Mouse (Mus musculus) C2C12 (cell line): ENCODE data around the gene Nfia. TPM values are rescaled to one million over a fixed set of nuclear protein-coding genes. Genes with fewer than 3 reads are reported as not detected.

Experiments
- H3K27me3 ChIP-seq: one replicate; pipeline ENCODE4 v1.6.1; 2011; ENCODE audit not compliant: control insufficient read depth, insufficient read depth, insufficient read length
- H3K36me3 ChIP-seq: one replicate; pipeline ENCODE4 v1.6.1; 2011; ENCODE audit not compliant: control insufficient read depth, insufficient read depth
- H3K4me3 ChIP-seq: one replicate; pipeline ENCODE4 v1.5.1; 2011; ENCODE audit warnings: mild to moderate bottlenecking, control low read depth; ENCODE audit not compliant: poor library complexity, insufficient read depth, severe bottlenecking
- H3K79me2 ChIP-seq: one replicate; pipeline ENCODE4 v1.6.1; 2011; ENCODE audit not compliant: control insufficient read depth, insufficient read depth
- H3K79me3 ChIP-seq: one replicate; pipeline ENCODE4 v1.6.1; 2011; ENCODE audit warnings: low read depth, control low read depth
- H3ac ChIP-seq: one replicate; pipeline ENCODE3; 2011; ENCODE audit warnings: low read depth; ENCODE audit not compliant: control insufficient read depth, insufficient read length
- CEBPB ChIP-seq: IDR thresholded peaks from one replicate; pipeline ENCODE4 v1.6.1; 2011; ENCODE audit warnings: low read depth, mild to moderate bottlenecking, control low read depth, moderate library complexity
- CTCF ChIP-seq: IDR thresholded peaks from one replicate; pipeline ENCODE4 v1.5.1; 2011; ENCODE audit not compliant: control insufficient read depth, insufficient read depth, insufficient read length
- FOSL1 ChIP-seq: IDR thresholded peaks from one replicate; pipeline ENCODE4 v1.8.0; 2011; ENCODE audit warnings: mild to moderate bottlenecking, low read length; ENCODE audit not compliant: poor library complexity, insufficient read depth, severe bottlenecking
- MAX ChIP-seq: IDR thresholded peaks from one replicate; pipeline ENCODE4 v1.6.1; 2011; ENCODE audit warnings: mild to moderate bottlenecking, control low read depth
- MYOD1 ChIP-seq: IDR thresholded peaks from one replicate; pipeline ENCODE4 v1.6.1; 2011; ENCODE audit warnings: low read depth; ENCODE audit not compliant: control insufficient read depth, insufficient read length
- MYOG ChIP-seq: IDR thresholded peaks from one replicate; pipeline ENCODE4 v1.6.1; 2011; ENCODE audit not compliant: control insufficient read depth, insufficient read length; ENCODE audit errors: extremely low read depth
- USF1 ChIP-seq: IDR thresholded peaks from one replicate; pipeline ENCODE4 v1.6.1; 2011; ENCODE audit warnings: low read depth, mild to moderate bottlenecking, control low read depth, moderate library complexity
- polyA plus RNA-seq: library from polyadenylated mRNA; unstranded; fragments of >200 nt; fragmentation: generic; extraction: Trizol; gene quantifications from one replicate; pipeline ENCODE4 v1.2.1, GENCODE M21; 2012; ENCODE audit warnings: missing spikeins

Nfia gene
- polyA plus RNA-seq, 1 experiment: 0.33 TPM

- Histone ChIP-seq H3ac (no peak overlapping the region), H3K79me2 (no peaks in the 10 kb centered on the region), H3K27me3 (no peaks in the 10 kb centered on the region), H3K36me3 (no peaks in the 10 kb centered on the region), H3K79me3 (no peaks in the 10 kb centered on the region), H3K4me3 (no peak overlapping the region)
- TF ChIP-seq USF1 (no peak), FOSL1 (no peak), MYOG (no peak), MYOD1 (no peak), MAX (no peak)
Observed at GRCm38 (mm10) chr4:98003323-98004107, 231.0 kb downstream of the Nfia start.

- no peaks in the 10 kb centered on the region for H3K79me2 ChIP-seq
- H3K4me3 ChIP-seq: no peak overlapping the region
- no peaks in the 10 kb centered on the region for H3K27me3 ChIP-seq
- no peak overlapping the region for H3ac ChIP-seq
- TF ChIP-seq CEBPB (no peak), CTCF (peak; percentile 23)
- H3K36me3 ChIP-seq: no peaks in the 10 kb centered on the region
- H3K79me3 ChIP-seq: no peaks in the 10 kb centered on the region
Observed at GRCm38 (mm10) chr4:98004108-98004625, 231.6 kb downstream of the Nfia start.

GRCm38 (mm10) chr4:98004986-98005385, 232.5 kb downstream of the Nfia start:
- Histone ChIP-seq H3K36me3 (no peaks in the 10 kb centered on the region), H3K27me3 (no peaks in the 10 kb centered on the region), H3K4me3 (no peak overlapping the region), H3ac (no peak overlapping the region), H3K79me3 (no peaks in the 10 kb centered on the region), H3K79me2 (no peaks in the 10 kb centered on the region)
- TF ChIP-seq MAX (no peak), FOSL1 (no peak), MYOG (no peak), MYOD1 (no peak)

- H3K27me3 ChIP-seq: no peaks in the 10 kb centered on the region
- no peaks in the 10 kb centered on the region for H3K36me3 ChIP-seq
- no peaks in the 10 kb centered on the region for H3K79me3 ChIP-seq
- H3K79me2 ChIP-seq: no peaks in the 10 kb centered on the region
- H3K4me3 ChIP-seq: no peak overlapping the region
- no peak for TF ChIP-seq CEBPB
- no peak for TF ChIP-seq MYOD1
- no peak for TF ChIP-seq USF1
- no peak for TF ChIP-seq FOSL1
- TF ChIP-seq MAX: no peak
- no peak overlapping the region for H3ac ChIP-seq
Observed at GRCm38 (mm10) chr4:98008814-98009368, 236.4 kb downstream of the Nfia start.

GRCm38 (mm10) chr4:98009966-98010365, 237.4 kb downstream of the Nfia start:
- no peaks in the 10 kb centered on the region for H3K79me2 ChIP-seq
- H3K79me3 ChIP-seq: no peaks in the 10 kb centered on the region
- TF ChIP-seq FOSL1 (no peak), MYOD1 (no peak), USF1 (no peak), MYOG (no peak), CEBPB (no peak), MAX (no peak)
- no peak overlapping the region for H3K4me3 ChIP-seq
- no peaks in the 10 kb centered on the region for H3K27me3 ChIP-seq
- no peak overlapping the region for H3ac ChIP-seq
- H3K36me3 ChIP-seq: no peaks in the 10 kb centered on the region

- Histone ChIP-seq H3K36me3 (no peaks in the 10 kb centered on the region), H3K27me3 (no peaks in the 10 kb centered on the region)
- TF ChIP-seq CTCF (no peak), USF1 (no peak), MYOG (no peak), MAX (no peak), MYOD1 (no peak), CEBPB (no peak), FOSL1 (no peak)
Observed at GRCm38 (mm10) chr4:98019811-98020210, 247.3 kb downstream of the Nfia start.

More at GRCm38 (mm10) chr4:98019811-98020210, 247.3 kb downstream of the Nfia start:
- H3K79me2 ChIP-seq: no peaks in the 10 kb centered on the region
- H3ac ChIP-seq: no peak overlapping the region
- H3K79me3 ChIP-seq: no peaks in the 10 kb centered on the region
- H3K4me3 ChIP-seq: no peak overlapping the region
